Mouse (Mus musculus) megakaryocyte progenitor cell, adult 5-6 weeks (primary cell): ENCODE measurements around the gene Epha4. TPM values are rescaled to one million over a fixed set of nuclear protein-coding genes. Genes with fewer than 3 reads are reported as not detected.

Experiments used
- ATAC-seq: replicated peaks from 2 replicates; pipeline ENCODE4 v1.8.0; 2016; ENCODE audit warnings: mild to moderate bottlenecking, moderate TSS enrichment, inconsistent platforms; ENCODE audit not compliant: poor library complexity
- total RNA-seq, 2 experiments: library from RNA; stranded (forward) in 1 of 2; stranded (reverse) in 1 of 2; fragments of 157-497, 149-512 nt in 1 of 2; fragments of 200-1000 nt in 1 of 2; gene quantifications; 2 replicates each; pipeline versions ENCODE4 v1.2.3 to v1.2.4; 2015 to 2017

Epha4 gene
- total RNA-seq, 2 experiments from 2014 or later: 0.07 TPM; not detected in 1

DNA sequence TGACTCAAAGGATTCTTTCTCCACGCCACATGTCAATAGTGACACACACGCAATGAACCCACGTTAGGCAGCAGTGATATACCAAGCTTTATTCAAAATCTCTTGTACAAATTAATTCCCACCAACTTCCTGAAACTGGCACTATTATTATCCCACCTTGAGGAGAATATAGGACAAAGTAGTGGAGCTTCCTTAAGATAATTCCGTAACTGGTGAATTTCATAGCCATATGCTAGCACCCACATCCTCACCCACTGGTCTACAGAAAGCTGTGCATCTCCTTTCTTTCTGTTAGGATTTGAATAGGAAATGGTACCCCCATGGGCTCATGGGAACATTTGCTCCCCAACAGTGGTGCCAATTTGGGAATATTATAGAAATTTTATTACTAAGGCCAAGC lies 103.7 kb downstream of the Epha4 start:
- ATAC-seq: no peak

DNA sequence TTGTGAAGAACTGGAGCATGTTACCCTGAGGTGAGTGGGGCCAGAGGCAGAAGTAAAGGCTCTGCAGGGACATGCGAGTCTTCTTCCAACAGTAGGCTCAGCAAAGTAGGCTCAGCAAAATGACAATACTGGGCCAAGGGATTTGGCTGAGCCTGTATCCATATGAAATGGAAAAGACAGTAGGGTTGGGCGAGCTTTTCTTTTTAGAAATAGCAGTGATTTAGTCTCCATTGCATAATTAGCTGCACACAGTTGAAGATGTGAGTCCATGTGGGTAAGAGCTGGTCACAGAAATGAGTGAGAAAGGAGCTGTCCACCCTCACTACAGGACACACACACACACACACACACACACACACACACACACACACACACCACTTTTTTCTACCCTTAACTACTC lies 104.2 kb downstream of the Epha4 start:
- no peak for ATAC-seq

- no peak for ATAC-seq
Measured at GRCm38 (mm10) chr1:77410153-77410552, 104.7 kb downstream of the Epha4 start.

GRCm38 (mm10) chr1:77409509-77409908 lies 105.4 kb downstream of the Epha4 start:
- ATAC-seq: no peak

GRCm38 (mm10) chr1:77407417-77407816 lies 107.5 kb downstream of the Epha4 start:
- peak; percentile 63 for ATAC-seq

GRCm38 (mm10) chr1:77406631-77407030 lies 108.3 kb downstream of the Epha4 start:
- ATAC-seq: no peak

- ATAC-seq: no peak
Measured at GRCm38 (mm10) chr1:77404537-77404936, 110.4 kb downstream of the Epha4 start.

- no peak for ATAC-seq
Measured at GRCm38 (mm10) chr1:77402942-77403341, 111.9 kb downstream of the Epha4 start.

DNA sequence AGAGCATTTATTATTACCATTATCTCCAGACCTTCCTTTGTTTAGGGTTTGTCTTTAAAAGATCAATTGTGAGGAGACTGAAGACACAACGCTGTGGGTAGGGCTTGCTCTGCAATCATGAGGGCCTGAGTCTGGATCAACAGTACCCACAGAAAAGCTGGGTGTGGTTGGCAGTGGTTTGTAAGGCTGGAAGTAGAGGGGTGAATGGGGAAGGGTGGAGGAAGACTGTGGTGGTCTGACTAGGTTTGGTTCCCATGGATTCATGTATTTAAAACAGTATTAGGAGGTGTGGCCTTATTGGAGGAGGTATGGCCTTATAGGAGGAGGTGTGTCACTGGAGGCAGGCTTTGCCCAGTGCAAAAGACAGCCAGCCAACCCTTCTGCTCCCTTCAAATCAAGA lies 113.4 kb downstream of the Epha4 start:
- peak; percentile 52 for ATAC-seq

- ATAC-seq: no peak
Measured at GRCm38 (mm10) chr1:77391590-77391989, 123.3 kb downstream of the Epha4 start.

DNA sequence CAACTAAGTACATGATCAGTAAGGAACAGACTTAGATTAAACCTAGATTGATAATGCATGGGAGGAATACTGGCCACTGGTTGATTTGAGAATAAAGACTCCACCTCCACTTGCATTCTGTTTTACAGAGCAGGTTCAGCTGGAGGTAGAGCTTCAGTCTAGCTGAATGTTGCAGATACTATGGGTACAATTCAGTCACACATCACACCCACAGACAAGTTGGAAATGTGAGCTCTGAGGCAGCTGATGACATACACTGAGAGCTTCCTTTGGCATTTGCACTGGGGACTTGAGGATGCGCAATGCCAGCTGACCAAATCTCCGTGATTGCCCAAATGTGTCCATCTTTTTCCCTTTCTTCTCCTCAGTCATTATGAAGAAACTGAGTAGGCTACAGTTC lies 125.8 kb downstream of the Epha4 start:
- no peak for ATAC-seq

DNA sequence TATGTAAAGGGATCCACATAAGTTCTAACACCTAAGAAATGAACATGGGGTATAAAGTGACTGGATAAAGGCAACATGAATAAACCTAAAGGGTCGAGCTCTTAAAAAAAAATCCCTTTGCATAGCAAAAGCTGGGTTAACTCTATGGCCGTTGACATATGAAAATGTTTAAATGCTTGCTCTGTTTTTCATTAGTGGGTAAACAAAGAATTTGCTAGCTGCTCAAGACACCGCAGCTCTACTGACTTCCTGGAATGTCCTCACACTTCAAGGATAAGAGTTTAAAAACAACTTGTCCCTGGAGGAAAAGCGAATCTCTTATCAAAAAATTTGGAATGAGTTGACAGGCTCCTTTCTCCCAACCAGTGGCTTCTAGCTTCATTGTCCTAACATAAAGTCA lies 126.3 kb downstream of the Epha4 start:
- no peak for ATAC-seq

GRCm38 (mm10) chr1:77385613-77386012 lies 129.3 kb downstream of the Epha4 start:
- ATAC-seq: no peak

DNA sequence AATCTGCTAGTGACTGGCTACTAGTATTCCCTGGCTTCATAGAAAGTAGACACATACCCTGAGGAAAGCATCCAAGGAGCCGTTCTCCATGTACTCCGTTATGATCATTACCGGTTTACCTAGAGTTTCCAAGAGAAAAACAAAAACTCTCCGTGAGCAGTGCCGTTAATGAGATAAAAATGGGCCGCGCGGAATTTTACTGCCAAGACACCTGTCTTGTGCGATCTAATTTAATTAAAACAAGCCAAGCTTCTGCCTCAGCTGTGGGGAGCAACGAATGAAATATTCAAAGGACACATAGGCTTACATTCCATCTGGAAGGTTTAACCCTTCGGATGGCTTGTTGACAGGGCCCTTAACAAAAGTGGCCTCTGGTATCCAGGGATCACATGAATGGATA lies 131.4 kb downstream of the Epha4 start:
- no peak for ATAC-seq

- ATAC-seq: no peak
Measured at GRCm38 (mm10) chr1:77377550-77377980, 137.3 kb downstream of the Epha4 start.

GRCm38 (mm10) chr1:77374054-77374453 lies 140.8 kb downstream of the Epha4 start:
- no peak for ATAC-seq

- ATAC-seq: no peak
Measured at GRCm38 (mm10) chr1:77370921-77371320, 144.0 kb downstream of the Epha4 start.

DNA sequence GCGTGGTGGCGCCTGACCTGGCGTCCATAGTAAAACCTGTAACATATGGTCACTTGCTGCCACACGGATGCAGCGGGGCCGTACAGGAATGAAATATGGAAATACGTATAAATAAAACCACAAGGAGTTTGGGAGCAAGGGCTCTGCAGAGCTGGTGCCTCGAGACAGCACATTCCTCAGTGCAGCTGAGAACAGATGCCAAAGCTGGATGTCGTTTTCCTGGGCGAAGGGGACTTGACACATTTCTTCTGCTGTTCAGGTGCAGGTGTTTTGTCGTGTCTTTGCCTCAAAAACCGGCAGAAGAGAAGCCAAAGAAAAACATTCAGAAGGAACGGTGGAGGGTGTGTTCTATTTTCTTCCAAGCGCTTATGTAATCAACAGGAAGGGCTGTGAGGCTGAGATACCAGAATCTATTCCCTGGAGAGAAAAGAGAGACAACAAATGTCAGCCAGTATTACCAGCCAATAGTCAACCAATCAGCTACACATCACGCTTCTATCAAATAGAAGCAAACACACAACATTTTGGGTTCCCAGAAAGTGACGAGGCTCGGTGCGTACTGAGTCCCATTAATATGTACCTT lies 145.5 kb downstream of the Epha4 start:
- peak; percentile 94 for ATAC-seq

DNA sequence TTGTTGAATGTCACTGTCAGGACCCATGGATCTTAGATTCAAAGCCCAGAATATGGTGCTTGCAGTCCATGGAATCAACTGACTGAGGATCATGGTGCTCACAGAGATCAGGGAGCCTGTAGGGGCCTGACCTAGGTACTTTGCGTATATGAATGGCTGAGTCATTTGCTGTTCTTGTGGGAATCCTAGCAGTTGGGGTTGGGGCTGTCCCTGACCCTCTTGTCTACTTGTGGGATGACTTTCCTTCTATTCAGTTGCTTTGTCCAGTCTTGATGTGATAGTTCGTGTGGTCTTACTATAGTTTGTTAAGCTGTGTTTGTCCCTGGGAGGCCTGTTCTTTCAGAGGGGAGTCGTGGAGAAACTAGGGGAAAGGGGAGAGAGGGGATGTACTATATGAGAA lies 149.0 kb downstream of the Epha4 start:
- ATAC-seq: no peak

DNA sequence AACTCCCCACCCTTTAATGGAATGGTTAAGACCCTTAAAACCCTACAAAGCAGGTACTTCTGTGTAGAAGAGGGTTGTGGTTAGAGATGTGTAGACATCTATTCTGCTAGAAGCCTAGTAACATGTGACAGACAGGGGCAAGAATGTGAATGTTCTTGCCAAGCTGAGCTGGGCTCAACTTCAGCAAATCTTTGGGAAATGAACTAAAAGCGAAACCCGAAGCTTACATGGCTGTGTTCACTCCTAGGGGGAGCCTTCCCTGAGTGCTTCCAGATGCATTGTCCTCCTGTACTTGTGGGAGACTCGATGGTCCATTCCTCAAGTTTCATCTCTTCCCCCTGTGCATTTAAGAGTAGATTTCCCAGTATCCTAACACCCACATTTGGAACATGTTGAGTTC lies 150.3 kb downstream of the Epha4 start:
- no peak for ATAC-seq

- no peak for ATAC-seq
Measured at GRCm38 (mm10) chr1:77363848-77364247, 151.0 kb downstream of the Epha4 start.

GRCm38 (mm10) chr1:77346459-77346858 lies 168.4 kb downstream of the Epha4 start:
- no peak for ATAC-seq

- ATAC-seq: peak; percentile 73
Measured at GRCm38 (mm10) chr1:77343792-77344191, 171.1 kb downstream of the Epha4 start.
